Mouse (Mus musculus) inflammation-experienced regulatory T-cells, adult 6 months (primary cell): Measurements from ENCODE around the gene Rasl11b. TPM values are rescaled to one million over a fixed set of nuclear protein-coding genes. Genes with fewer than 3 reads are reported as not detected.

Experiments used
- ATAC-seq: one replicate; pipeline ENCODE4 v1.8.0; 2017
- polyA plus RNA-seq, 3 experiments: library from polyadenylated mRNA; unstranded; fragments of 100-300 nt; shearing (Covaris generic); gene quantifications; one replicate each; pipeline ENCODE4 v1.2.1; 2017

Rasl11b gene
- polyA plus RNA-seq, 3 experiments from 2014 or later = 0.53 to 2.9 (median 1.2) TPM

GRCm38 (mm10) chr5:74211346-74211745 is 16.3 kb downstream of the Rasl11b start:
- no peak for ATAC-seq

- no peak for ATAC-seq
These were observed 19.5 kb downstream of the Rasl11b start for GRCm38 (mm10) chr5:74214501-74215110.

- no peak for ATAC-seq
These were observed 20.0 kb downstream of the Rasl11b start for GRCm38 (mm10) chr5:74215125-74215524.

- ATAC-seq = no peak
These were observed 23.4 kb downstream of the Rasl11b start for GRCm38 (mm10) chr5:74218524-74218923.

- ATAC-seq = no peak
These were observed 27.5 kb downstream of the Rasl11b start for GRCm38 (mm10) chr5:74222626-74223025.

GRCm38 (mm10) chr5:74224480-74224879 is 29.4 kb downstream of the Rasl11b start:
- no peak for ATAC-seq

- ATAC-seq = no peak
These were observed 31.1 kb downstream of the Rasl11b start for GRCm38 (mm10) chr5:74226183-74226582.

- ATAC-seq = no peak
These were observed 32.3 kb downstream of the Rasl11b start for GRCm38 (mm10) chr5:74227352-74227751.

- no peak for ATAC-seq
These were observed 33.9 kb downstream of the Rasl11b start for GRCm38 (mm10) chr5:74228938-74229337.

GRCm38 (mm10) chr5:74229775-74230413 is 34.8 kb downstream of the Rasl11b start:
- ATAC-seq = no peak

GRCm38 (mm10) chr5:74230525-74230924 is 35.4 kb downstream of the Rasl11b start:
- ATAC-seq = no peak

- ATAC-seq = peak; percentile 82
These were observed 38.7 kb downstream of the Rasl11b start for GRCm38 (mm10) chr5:74233808-74234207.

- no peak for ATAC-seq
These were observed 44.3 kb downstream of the Rasl11b start for GRCm38 (mm10) chr5:74239369-74239768.

GRCm38 (mm10) chr5:74240298-74240697 is 45.2 kb downstream of the Rasl11b start:
- ATAC-seq = no peak

- no peak for ATAC-seq
These were observed 46.0 kb downstream of the Rasl11b start for GRCm38 (mm10) chr5:74240926-74241680.

GRCm38 (mm10) chr5:74242654-74243053 is 47.6 kb downstream of the Rasl11b start:
- no peak for ATAC-seq

GRCm38 (mm10) chr5:74244406-74245019 is 49.4 kb downstream of the Rasl11b start:
- no peak for ATAC-seq

- no peak for ATAC-seq
These were observed 50.6 kb downstream of the Rasl11b start for GRCm38 (mm10) chr5:74245641-74246145.

- no peak for ATAC-seq
These were observed 51.4 kb downstream of the Rasl11b start for GRCm38 (mm10) chr5:74246453-74246852.

GRCm38 (mm10) chr5:74246971-74247370 is 51.9 kb downstream of the Rasl11b start:
- no peak for ATAC-seq
